Mouse (Mus musculus) myocyte (in vitro differentiated cells): ENCODE measurements at regions not wholly inside any gene's neighbourhood (a gene's known extent, or its start where the extent isn't known, plus 50 kb on each side); places are given as distances from the start of the nearest gene placed in this dataset.

Experiments
- E2F4 ChIP-seq: IDR thresholded peaks from one replicate; pipeline ENCODE4 v1.6.1; 2011; ENCODE audit warnings: mild to moderate bottlenecking, control low read depth, moderate library complexity; ENCODE audit not compliant: insufficient read depth
- MYOG ChIP-seq, 3 experiments: IDR thresholded peaks; one replicate each; pipeline ENCODE4 v1.6.1; 2011; ENCODE audit warnings: control low read depth in 2 of 3, low read depth in 2 of 3, mild to moderate bottlenecking in 2 of 3; ENCODE audit not compliant: insufficient read length in 2 of 3, control insufficient read depth in 1 of 3, insufficient read depth in 1 of 3
- POLR2A ChIP-seq: IDR thresholded peaks from one replicate; pipeline ENCODE4 v1.6.1; 2011; ENCODE audit warnings: low read depth, mild to moderate bottlenecking, control low read depth, moderate library complexity; ENCODE audit not compliant: insufficient read length
- USF1 ChIP-seq: IDR thresholded peaks from one replicate; pipeline ENCODE4 v1.6.1; 2011; ENCODE audit warnings: low read depth, mild to moderate bottlenecking, control low read depth, moderate library complexity

- TF ChIP-seq MYOG (IDR thresholded peaks at IDR 0.05; ENCODE audit: control insufficient read depth in 1 of 3, insufficient read depth in 1 of 3, insufficient read length in 2 of 3, low read depth in 2 of 3) (no peak), E2F4 (no peak), POLR2A (no peak), USF1 (no peak)
Observed at GRCm38 (mm10) chr11:71289490-71289889, 59.0 kb upstream of the Nlrp1b start.
